Mouse (Mus musculus): ENCODE data around the gene Zfp108.
"Not testable (repeated sequence)": the region's sequence is repeated elsewhere in the genome, so short reads cannot be mapped to it uniquely, and the experiment has no call there.

DNA sequence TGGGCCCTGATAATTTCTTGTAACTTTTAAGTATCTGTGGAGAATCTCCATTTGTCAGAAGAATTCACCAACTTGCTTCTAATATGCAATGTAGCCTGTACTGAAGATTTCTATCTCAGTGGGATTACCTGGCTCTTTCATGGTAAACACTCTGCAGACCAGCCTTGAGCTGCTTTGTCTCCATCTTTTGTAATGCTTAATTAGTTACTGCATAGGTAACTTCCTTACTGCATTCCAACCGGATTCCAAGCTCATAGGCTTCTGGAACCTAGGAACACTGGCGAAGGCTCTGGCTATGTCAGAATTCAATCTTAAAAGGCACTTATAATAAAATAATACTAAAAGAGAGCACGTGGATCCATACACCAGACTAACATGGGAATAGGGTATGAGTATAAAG is 24.2 kb downstream of the Zfp108 start:
- TF ChIP-seq CTCF (IDR thresholded peaks at IDR 0.05; ENCODE audit: low read depth, low read length); GATA2 (IDR thresholded peaks at IDR 0.05; ENCODE audit: borderline replicate concordance, low read depth, low read length); GATA1 (IDR thresholded peaks at IDR 0.05; ENCODE audit: borderline replicate concordance, low read length): not testable (repeated sequence)
